Mouse (Mus musculus) stomach, embryonic 16.5 days (tissue): ENCODE results near the gene Nfatc2ip. TPM values are rescaled to one million over a fixed set of nuclear protein-coding genes. Genes with fewer than 3 reads are reported as not detected.

Source experiments
- ATAC-seq: fragments of 200-750 bp; cut with Nextera tagmentation; 2 replicates; pipeline ENCODE4 v1.8.0; 2017; ENCODE audit warnings: moderate number of reproducible peaks, moderate TSS enrichment; ENCODE audit not compliant: insufficient read depth, low FRiP score
- H3K27ac ChIP-seq: fragments of 300-500 bp; sonication (generic); 2 replicates; pipeline ENCODE4 v1.5.1; 2014; ENCODE audit warnings: low read length
- H3K27me3 ChIP-seq: fragments of 300-500 bp; sonication (generic); 2 replicates; pipeline ENCODE4 v1.6.1; 2014; ENCODE audit warnings: low read length, control low read depth, mixed read lengths; ENCODE audit not compliant: control insufficient read depth, insufficient read depth
- H3K36me3 ChIP-seq: fragments of 300-500 bp; sonication (generic); 2 replicates; pipeline ENCODE4 v1.6.1; 2014; ENCODE audit warnings: low read length; ENCODE audit not compliant: control insufficient read depth, insufficient read depth
- H3K4me1 ChIP-seq: fragments of 300-500 bp; sonication (generic); 2 replicates; pipeline ENCODE4 v1.6.1; 2014; ENCODE audit warnings: low read length, control low read depth, mixed read lengths; ENCODE audit not compliant: control insufficient read depth, insufficient read depth
- H3K4me2 ChIP-seq: fragments of 300-500 bp; sonication (generic); 2 replicates; pipeline ENCODE4 v1.6.1; 2014; ENCODE audit warnings: low read depth, low read length, mixed read lengths
- H3K4me3 ChIP-seq: fragments of 300-500 bp; sonication (generic); replicated peaks from 2 replicates; pipeline ENCODE4 v1.5.1; 2014; ENCODE audit warnings: mild to moderate bottlenecking, low read length
- H3K9ac ChIP-seq: fragments of 300-500 bp; sonication (generic); 2 replicates; pipeline ENCODE4 v1.6.1; 2014; ENCODE audit warnings: low read length
- H3K9me3 ChIP-seq: fragments of 300-500 bp; sonication (generic); replicated peaks from 2 replicates; pipeline ENCODE4 v1.6.1; 2016; ENCODE audit warnings: low read length, control low read depth; ENCODE audit not compliant: control insufficient read depth
- WGBS: fragments of 180-500 bp; shearing (Covaris S2); extraction: QIAGEN DNeasy Blood & Tissue Kit; methylation state at CpG from one replicate; pipeline ENCODE4 v1.1.7; 2014; 5-methylcytosine and 5-hydroxymethylcytosine counted together
- polyA plus RNA-seq: library from polyadenylated mRNA; unstranded; fragments of >200 nt; fragmentation: Nextera tagmentation; extraction: Ambion mirVana; gene quantifications from 2 replicates; pipeline ENCODE4 v1.2.1, GENCODE M21; 2015

The Nfatc2ip gene
- polyA plus RNA-seq, 1 experiment from 2014 or later, result 1.4 TPM

- ATAC-seq, result no peak
- peaks cover 16% of the 10 kb centered on the region for H3K4me1 ChIP-seq
- H3K4me2 ChIP-seq, result peak overlapping the region; percentile 75; the same call in 1 of the 2 replicates
- no peaks in the 10 kb centered on the region for H3K9me3 ChIP-seq
- no peaks in the 10 kb centered on the region for H3K27me3 ChIP-seq
- no peak overlapping the region for H3K27ac ChIP-seq
- H3K36me3 ChIP-seq, result no peaks in the 10 kb centered on the region
- no peak overlapping the region for H3K9ac ChIP-seq
- no peak overlapping the region for H3K4me3 ChIP-seq
Measured at GRCm38 (mm10) chr7:126430167-126430566, 33.6 kb upstream of the Nfatc2ip start.

GRCm38 (mm10) chr7:126429503-126429898 lies 33.0 kb upstream of the Nfatc2ip start:
- WGBS, result 22% methylated on average over 15 of the region's 15 CpGs
- Histone ChIP-seq H3K4me1 (peaks cover 16% of the 10 kb centered on the region), H3K9me3 (no peaks in the 10 kb centered on the region), H3K9ac (peak overlapping the region; percentile 89), H3K27me3 (no peaks in the 10 kb centered on the region), H3K4me2 (peak overlapping the region; percentile 75), H3K36me3 (no peaks in the 10 kb centered on the region), H3K4me3 (peak overlapping the region; percentile 80), H3K27ac (no peak overlapping the region; the same call in 1 of the 2 replicates)
- ATAC-seq, result no peak

GRCm38 (mm10) chr7:126428631-126429502 lies 32.3 kb upstream of the Nfatc2ip start, which contains the start of gene Rabep2:
TSS of gene Rabep2 (plus strand) at chr7:126428759.
- no peaks in the 10 kb centered on the region for H3K27me3 ChIP-seq
- WGBS, result under 1% methylated on average over 78 of the region's 82 CpGs
- peak within 1 kb of the TSS; percentile 98 for H3K27ac ChIP-seq
- ATAC-seq, result peak; percentile 94
- no peaks in the 10 kb centered on the region for H3K36me3 ChIP-seq
- H3K4me2 ChIP-seq, result peak within 1 kb of the TSS; percentile 75
- peak within 1 kb of the TSS; percentile 80 for H3K4me3 ChIP-seq
- peak within 1 kb of the TSS; percentile 89 for H3K9ac ChIP-seq
- H3K4me1 ChIP-seq, result peaks cover 16% of the 10 kb centered on the region
- H3K9me3 ChIP-seq, result no peaks in the 10 kb centered on the region

GRCm38 (mm10) chr7:126428154-126428553 lies 31.6 kb upstream of the Nfatc2ip start:
- Histone ChIP-seq H3K4me1 (peaks cover 16% of the 10 kb centered on the region), H3K27ac (peak overlapping the region; percentile 98), H3K36me3 (no peaks in the 10 kb centered on the region), H3K9me3 (no peaks in the 10 kb centered on the region), H3K27me3 (no peaks in the 10 kb centered on the region), H3K4me3 (peak overlapping the region; percentile 80), H3K9ac (peak overlapping the region; percentile 89), H3K4me2 (peak overlapping the region; percentile 75)
- no peak; the same call in 1 of the 2 replicates for ATAC-seq
- WGBS, result 11% methylated on average over 4 of the region's 4 CpGs

- H3K9me3 ChIP-seq, result no peaks in the 10 kb centered on the region
- no peak overlapping the region for H3K9ac ChIP-seq
- H3K27ac ChIP-seq, result no peak overlapping the region; the same call in 1 of the 2 replicates
- H3K36me3 ChIP-seq, result no peaks in the 10 kb centered on the region
- no peak for ATAC-seq
- H3K27me3 ChIP-seq, result no peaks in the 10 kb centered on the region
- 50% methylated on average over 12 of the region's 13 CpGs for WGBS
- H3K4me1 ChIP-seq, result peaks cover 16% of the 10 kb centered on the region
- no peak overlapping the region for H3K4me2 ChIP-seq
- no peak overlapping the region for H3K4me3 ChIP-seq
Measured at GRCm38 (mm10) chr7:126427323-126427860, 30.9 kb upstream of the Nfatc2ip start.

GRCm38 (mm10) chr7:126424161-126424560 lies 27.6 kb upstream of the Nfatc2ip start:
- no peak for ATAC-seq
- no peaks in the 10 kb centered on the region for H3K9me3 ChIP-seq
- H3K4me2 ChIP-seq, result no peak overlapping the region
- H3K9ac ChIP-seq, result no peak overlapping the region
- H3K27ac ChIP-seq, result no peak overlapping the region
- no peak overlapping the region for H3K4me3 ChIP-seq
- 78% methylated on average over 6 of the region's 6 CpGs for WGBS
- H3K4me1 ChIP-seq, result peaks cover 8% of the 10 kb centered on the region
- no peaks in the 10 kb centered on the region for H3K36me3 ChIP-seq
- no peaks in the 10 kb centered on the region for H3K27me3 ChIP-seq

- Histone ChIP-seq H3K4me3 (no peak overlapping the region), H3K4me2 (no peak overlapping the region), H3K9ac (no peak overlapping the region), H3K4me1 (no peaks in the 10 kb centered on the region), H3K9me3 (no peaks in the 10 kb centered on the region), H3K36me3 (no peaks in the 10 kb centered on the region), H3K27me3 (no peaks in the 10 kb centered on the region), H3K27ac (no peak overlapping the region)
- ATAC-seq, result no peak
- 80% methylated on average over 5 of the region's 5 CpGs for WGBS
Measured at GRCm38 (mm10) chr7:126421756-126422155, 25.2 kb upstream of the Nfatc2ip start.

- H3K4me1 ChIP-seq, result no peaks in the 10 kb centered on the region
- ATAC-seq, result no peak
- 38% methylated on average over 3 of the region's 3 CpGs for WGBS
- H3K9me3 ChIP-seq, result no peaks in the 10 kb centered on the region
- no peak overlapping the region for H3K4me2 ChIP-seq
- no peak overlapping the region for H3K9ac ChIP-seq
- H3K4me3 ChIP-seq, result no peak overlapping the region
- H3K27me3 ChIP-seq, result no peaks in the 10 kb centered on the region
- no peak overlapping the region for H3K27ac ChIP-seq
- H3K36me3 ChIP-seq, result no peaks in the 10 kb centered on the region
Measured at GRCm38 (mm10) chr7:126418496-126418895, 22.0 kb upstream of the Nfatc2ip start.

- no peak for ATAC-seq
- WGBS, result 89% methylated on average over 4 of the region's 4 CpGs
- H3K4me1 ChIP-seq, result no peaks in the 10 kb centered on the region
- H3K4me3 ChIP-seq, result no peak overlapping the region
- no peaks in the 10 kb centered on the region for H3K36me3 ChIP-seq
- H3K27me3 ChIP-seq, result no peaks in the 10 kb centered on the region
- H3K9me3 ChIP-seq, result no peaks in the 10 kb centered on the region
- no peak overlapping the region for H3K4me2 ChIP-seq
- no peak overlapping the region for H3K9ac ChIP-seq
- no peak overlapping the region for H3K27ac ChIP-seq
Measured at GRCm38 (mm10) chr7:126417606-126418005, 21.1 kb upstream of the Nfatc2ip start.
